Mouse (Mus musculus) myocyte (in vitro differentiated cells): ENCODE measurements at regions not wholly inside any gene's neighbourhood (a gene's known extent, or its start where the extent isn't known, plus 50 kb on each side); places are given as distances from the start of the nearest gene placed in this dataset.

Source experiments
- CEBPB ChIP-seq: IDR thresholded peaks from 2 replicates; pipeline ENCODE4 v1.6.1; 2011; ENCODE audit warnings: mild to moderate bottlenecking, moderate library complexity; ENCODE audit not compliant: poor library complexity, insufficient read depth, severe bottlenecking
- E2F4 ChIP-seq: IDR thresholded peaks from one replicate; pipeline ENCODE4 v1.6.1; 2011; ENCODE audit warnings: mild to moderate bottlenecking, control low read depth, moderate library complexity; ENCODE audit not compliant: insufficient read depth
- MAX ChIP-seq: IDR thresholded peaks from one replicate; pipeline ENCODE4 v1.6.1; 2011; ENCODE audit warnings: low read depth, mild to moderate bottlenecking, control low read depth
- MYOD1 ChIP-seq, 3 experiments: IDR thresholded peaks; one replicate each; pipeline ENCODE4 v1.6.1; 2011; ENCODE audit warnings: control low read depth in 2 of 3, low read depth in 2 of 3, mild to moderate bottlenecking in 2 of 3, moderate library complexity in 1 of 3; ENCODE audit not compliant: insufficient read length in 2 of 3, control insufficient read depth in 1 of 3
- MYOG ChIP-seq, 3 experiments: IDR thresholded peaks; one replicate each; pipeline ENCODE4 v1.6.1; 2011; ENCODE audit warnings: control low read depth in 2 of 3, low read depth in 2 of 3, mild to moderate bottlenecking in 2 of 3; ENCODE audit not compliant: insufficient read length in 2 of 3, control insufficient read depth in 1 of 3, insufficient read depth in 1 of 3
- POLR2A ChIP-seq: IDR thresholded peaks from one replicate; pipeline ENCODE4 v1.6.1; 2011; ENCODE audit warnings: low read depth, mild to moderate bottlenecking, control low read depth, moderate library complexity; ENCODE audit not compliant: insufficient read length
- POLR2AphosphoS2 ChIP-seq: IDR thresholded peaks from one replicate; pipeline ENCODE4 v1.6.1; 2011; ENCODE audit warnings: low read depth, control low read depth; ENCODE audit not compliant: insufficient read length
- SRF ChIP-seq: IDR thresholded peaks from one replicate; pipeline ENCODE4 v1.6.1; 2011; ENCODE audit warnings: low read depth; ENCODE audit not compliant: control insufficient read depth, insufficient read length
- TCF12 ChIP-seq: IDR thresholded peaks from one replicate; pipeline ENCODE4 v1.6.1; 2011; ENCODE audit warnings: mild to moderate bottlenecking, control low read depth; ENCODE audit not compliant: poor library complexity, insufficient read depth, severe bottlenecking
- TCF3 ChIP-seq: IDR thresholded peaks from one replicate; pipeline ENCODE4 v1.6.1; 2011; ENCODE audit warnings: low read depth, control low read depth; ENCODE audit not compliant: insufficient read length
- USF1 ChIP-seq: IDR thresholded peaks from one replicate; pipeline ENCODE4 v1.6.1; 2011; ENCODE audit warnings: low read depth, mild to moderate bottlenecking, control low read depth, moderate library complexity

- TF ChIP-seq POLR2A: no peak
- no peak for TF ChIP-seq MYOG (IDR thresholded peaks at IDR 0.05; ENCODE audit: control insufficient read depth in 1 of 3, insufficient read depth in 1 of 3, insufficient read length in 2 of 3, low read depth in 2 of 3)
- TF ChIP-seq MYOD1 (IDR thresholded peaks at IDR 0.05; ENCODE audit: control insufficient read depth in 1 of 3, insufficient read length in 2 of 3, low read depth in 2 of 3): no peak
- TF ChIP-seq E2F4: no peak
- no peak for TF ChIP-seq MAX
- no peak for TF ChIP-seq USF1
- TF ChIP-seq TCF12: no peak
- no peak for TF ChIP-seq POLR2AphosphoS2
- TF ChIP-seq CEBPB: no peak
- no peak for TF ChIP-seq TCF3
- TF ChIP-seq SRF: no peak
These were observed 193.7 kb upstream of the Ppp2r3a start for GRCm38 (mm10) chr9:101445293-101445692.
